Mouse (Mus musculus): ENCODE data around the gene Mast4.

DNA sequence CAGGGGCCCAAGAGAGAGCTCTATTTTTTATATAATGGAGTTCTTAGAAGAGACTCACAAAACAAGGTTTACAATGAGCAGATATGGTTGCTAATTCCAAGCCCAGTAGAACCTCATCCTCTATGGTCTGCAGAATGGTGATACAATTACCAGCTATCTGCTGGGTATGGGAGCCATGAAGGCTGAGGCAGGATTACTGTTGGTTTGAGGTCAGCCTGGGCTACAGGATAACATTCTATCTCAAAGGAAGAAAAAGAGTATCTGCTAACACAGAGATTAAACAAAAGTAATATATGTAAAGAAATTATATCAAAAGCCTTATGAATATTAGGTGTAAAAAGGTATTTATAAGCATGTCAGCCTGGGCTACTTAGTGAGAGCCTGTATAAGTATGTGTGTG lies 467.5 kb downstream of the Mast4 start:
- TF ChIP-seq MYOG (IDR thresholded peaks at IDR 0.05; ENCODE audit: control insufficient read depth, extremely low read depth, insufficient read length) (no peak), CTCF (IDR thresholded peaks at IDR 0.05; ENCODE audit: control insufficient read depth, insufficient read depth, insufficient read length) (no peak), USF1 (IDR thresholded peaks at IDR 0.05; ENCODE audit: low read depth) (no peak)

Data from C2C12 (cell line).